Comparison of ENCODE assay signal across 8 mouse cellular contexts in genomic region chr13:24938683-24939082, GRCm38 (mm10). TPM values are rescaled to one million over a fixed set of nuclear protein-coding genes. Genes with fewer than 3 reads are reported as not detected.
A peak's percentile ranks its signal among the peaks of the same experiment; 100 is the strongest.
DNase-seq lines count a peak whose midpoint lies in the region; ATAC-seq and TF ChIP-seq lines count a peak whose summit lies in the region.

No protein-coding gene starts in this region.

- no peak overlapping the region for H3K27ac ChIP-seq in CH12.LX (ENCODE audit: insufficient read depth, low read depth)
- H3K27ac ChIP-seq in small intestine, adult 2 months (ENCODE audit: insufficient read depth, low read depth, low read length), result no peak overlapping the region

- no peaks in the 10 kb centered on the region for H3K9me3 ChIP-seq in CH12.LX (replicated peaks; ENCODE audit: low read length)

- no peak for TF ChIP-seq EP300 in CH12.LX (IDR thresholded peaks at IDR 0.05; ENCODE audit: low read length)

- peaks cover 3 to 10% of the 10 kb centered on the region in 2 experiments; a peak in 2 of 4 replicates for H3K4me1 ChIP-seq in CH12.LX (ENCODE audit: control insufficient read depth in 1 of 2, insufficient read depth in 2 of 2)
- peaks cover 3% of the 10 kb centered on the region; the same call in 1 of the 2 replicates for H3K4me1 ChIP-seq in small intestine, adult 2 months (ENCODE audit: control insufficient read depth, insufficient read depth, insufficient read length, low read length)

- H3K36me3 ChIP-seq in CH12.LX (replicated peaks in 1 of 2; ENCODE audit: control insufficient read depth in 1 of 2, insufficient read depth in 1 of 2, low read length in 1 of 2), result no peaks in the 10 kb centered on the region
- no peaks in the 10 kb centered on the region for H3K36me3 ChIP-seq in small intestine, adult 2 months (ENCODE audit: control insufficient read depth, insufficient read depth, low read length)

- no peak for ATAC-seq in activated CD4-positive, CD25-positive, alpha-beta regulatory T cell, adult 4 months

- H3K27me3 ChIP-seq in CH12.LX (replicated peaks), result peaks cover 13% of the 10 kb centered on the region
- no peaks in the 10 kb centered on the region for H3K27me3 ChIP-seq in small intestine, adult 2 months (ENCODE audit: control insufficient read depth, insufficient read depth, low read length)

- dilution Hi-C loops in CH12.LX (cut with MboI; ENCODE audit: extremely low pct_ligation_motif_present, extremely low pct_unique_long_range_greater_than_20kb, low sequenced_read_pairs), result no loop called here

- peak; percentile 69 for TF ChIP-seq RAD21 in CH12.LX (IDR thresholded peaks at IDR 0.05; ENCODE audit: low read depth, low read length)

- in situ Hi-C loops in CH12.LX (cut with MboI; ENCODE audit: low pct_ligation_motif_present, low pct_unique_long_range_greater_than_20kb, low sequenced_read_pairs), result loop anchor here (5.0 kb wide), 1 partner anchor 44 kb away; no protein-coding TSS in a partner anchor

- peak overlapping the region; percentile 76 for H3K4me2 ChIP-seq in CH12.LX (ENCODE audit: insufficient read depth, low read depth, poor library complexity, severe bottlenecking)

- DNase-seq in CH12.LX (ENCODE audit: extremely low read depth), result peak; percentile 65
- peak; percentile 40 for DNase-seq in WW6 (ENCODE audit: low read depth, low spot score)
- DNase-seq in cerebellum, postnatal 25 days, result peak; percentile 79 to 90
- DNase-seq in heart, adult 8-10 months (ENCODE audit: low spot score), result peak; percentile 76
- DNase-seq in layer of hippocampus, adult 9-10 months (ENCODE audit: low spot score), result peak; percentile 87
- peak; percentile 81 for DNase-seq in lung, postnatal 25 days (ENCODE audit: low spot score)

- no peak overlapping the region for H3K4me3 ChIP-seq in CH12.LX (replicated peaks in 1 of 3; ENCODE audit: low read depth in 2 of 3, low read length in 2 of 3, poor library complexity in 1 of 3)
- H3K4me3 ChIP-seq in small intestine, adult 2 months (ENCODE audit: low read depth, low read length), result no peak overlapping the region

- WGBS in small intestine, adult 2 months, result 17% methylated on average over 9 of the region's 9 CpGs

- H3K79me2 ChIP-seq in CH12.LX (replicated peaks; ENCODE audit: control insufficient read depth, extremely low read depth, insufficient read depth, poor library complexity, severe bottlenecking), result no peaks in the 10 kb centered on the region; the same call in 1 of the 2 replicates

- TF ChIP-seq POLR2A in CH12.LX (IDR thresholded peaks at IDR 0.05; ENCODE audit: low read depth, low read length), result no peak
- no peak for TF ChIP-seq POLR2A in small intestine, adult 2 months (IDR thresholded peaks at IDR 0.05; ENCODE audit: low read depth, low read length)

- H3K9ac ChIP-seq in CH12.LX (ENCODE audit: insufficient read depth, low read depth), result peak overlapping the region; percentile 36; the same call in 1 of the 2 replicates

- peak; percentile 76 to 93 for TF ChIP-seq CTCF in CH12.LX (conservative IDR thresholded peaks at IDR 0.05 in 1 of 2, IDR thresholded peaks at IDR 0.05 in 1 of 2; ENCODE audit: low read depth in 2 of 2, low read length in 2 of 2)
- peak; percentile 96 for TF ChIP-seq CTCF in small intestine, adult 2 months (IDR thresholded peaks at IDR 0.05; ENCODE audit: extremely low read depth, insufficient read length, insufficient replicate concordance, low read depth, low read length)

TF ChIP-seq in CH12.LX, 34 proteins besides CTCF, POLR2A, EP300 and RAD21:
- TF ChIP-seq SMC3 (IDR thresholded peaks at IDR 0.05; ENCODE audit: low read depth, low read length) (peak; percentile 45), NRF1 (IDR thresholded peaks at IDR 0.05; ENCODE audit: low read depth, low read length) (no peak)

RNA-seq across cellular contexts. Expression of gene Aldh5a1, which starts 1.2 kb away (rescaled TPM):
- total RNA-seq in CH12.LX (2012; rRNA removed), result 1.6 and 2.4 TPM in 2 replicates
- total RNA-seq in CH12.LX (2014; rRNA removed), result 0.36 and 0.50 TPM in 2 replicates
- polyA plus RNA-seq in CH12.LX (2012; ENCODE audit: insufficient read length, low read depth), result 0.93 and 1.3 TPM in 2 replicates
- total RNA-seq in heart, adult 8-10 months (2022), result 10 to 100 TPM; 26.2 to 29.8 (median 27.0) TPM
- 2.9 and 5.3 TPM in 2 replicates for polyA plus RNA-seq in small intestine, adult 2 months (2012; rRNA removed)
- polyA plus RNA-seq in activated CD4-positive, CD25-positive, alpha-beta regulatory T cell, adult 4 months (2017; shearing (Covaris generic)), result under 1 TPM; 0.20 to 0.49 TPM

RNA-seq across cellular contexts. Expression of gene Gpld1, which starts 4.3 kb away (rescaled TPM):
- total RNA-seq in CH12.LX (2012; rRNA removed) (1.0 and 1.4 TPM in 2 replicates), CH12.LX (2014; rRNA removed) (0.30 and 0.34 TPM in 2 replicates)
- 0.23 and 0.57 TPM in 2 replicates for polyA plus RNA-seq in CH12.LX (2012; ENCODE audit: insufficient read length, low read depth)
- total RNA-seq in heart, adult 8-10 months (2022), result 1 to 10 TPM; 1.7 to 2.7 (median 2.3) TPM
- 1.2 and 1.7 TPM in 2 replicates for polyA plus RNA-seq in small intestine, adult 2 months (2012; rRNA removed)
- polyA plus RNA-seq in activated CD4-positive, CD25-positive, alpha-beta regulatory T cell, adult 4 months (2017; shearing (Covaris generic)), result 1 to 10 TPM in 1 of 2 experiments, under 1 TPM in 1; 0.98 to 2.4 TPM
